Mouse (Mus musculus) CH12.LX (cell line): Measurements from ENCODE around the gene Cds1. TPM values are rescaled to one million over a fixed set of nuclear protein-coding genes. Genes with fewer than 3 reads are reported as not detected.

Experiments
- DNase-seq: peaks from one replicate; pipeline ENCODE4 v3.0.0-alpha.2; 2013; ENCODE audit errors: extremely low read depth
- H3K27ac ChIP-seq: 2 replicates; pipeline ENCODE4 v1.5.1; 2012; ENCODE audit warnings: low read depth, mild to moderate bottlenecking, control low read depth, moderate library complexity; ENCODE audit not compliant: insufficient read depth
- H3K27me3 ChIP-seq: replicated peaks from 2 replicates; pipeline ENCODE3; 2012; ENCODE audit warnings: inconsistent platforms
- H3K36me3 ChIP-seq, 2 experiments: replicated peaks in 1 of 2; 2 replicates each; pipeline versions ENCODE3 to v1.6.1; 2012; ENCODE audit warnings: inconsistent platforms in 1 of 2, low read length in 1 of 2, mild to moderate bottlenecking in 1 of 2, mixed read lengths in 1 of 2, moderate library complexity in 1 of 2; ENCODE audit not compliant: control insufficient read depth in 1 of 2, insufficient read depth in 1 of 2
- H3K4me1 ChIP-seq, 2 experiments: 2 replicates each; pipeline ENCODE4 v1.6.1; 2012; ENCODE audit warnings: inconsistent platforms in 1 of 2, moderate library complexity in 1 of 2; ENCODE audit not compliant: insufficient read depth in 2 of 2, control insufficient read depth in 1 of 2
- H3K4me2 ChIP-seq: 2 replicates; pipeline ENCODE4 v1.6.1; 2012; ENCODE audit warnings: low read depth, mild to moderate bottlenecking, control low read depth; ENCODE audit not compliant: poor library complexity, insufficient read depth, severe bottlenecking
- H3K4me3 ChIP-seq, 3 experiments: fragments of 150-350 bp in 1 of 3; sonication (generic) in 1 of 3; replicated peaks in 1 of 3; 2 replicates each; pipeline versions ENCODE3 to v1.5.1; 2011 to 2012; ENCODE audit warnings: low read depth in 2 of 3, low read length in 2 of 3, mild to moderate bottlenecking in 2 of 3, moderate library complexity in 2 of 3, control low read depth in 1 of 3, improper control_type of control experiment in 1 of 3, inconsistent platforms in 1 of 3, mixed read lengths in 1 of 3; ENCODE audit not compliant: poor library complexity in 1 of 3
- H3K79me2 ChIP-seq: replicated peaks from 2 replicates; pipeline ENCODE4 v1.6.1; 2012; ENCODE audit warnings: mild to moderate bottlenecking, moderate library complexity; ENCODE audit not compliant: control insufficient read depth, poor library complexity, insufficient read depth, severe bottlenecking; ENCODE audit errors: extremely low read depth
- H3K9ac ChIP-seq: 2 replicates; pipeline ENCODE4 v1.6.1; 2012; ENCODE audit warnings: low read depth, mild to moderate bottlenecking, control low read depth, moderate library complexity; ENCODE audit not compliant: insufficient read depth
- H3K9me3 ChIP-seq: replicated peaks from 2 replicates; pipeline ENCODE3; 2012; ENCODE audit warnings: low read length, inconsistent platforms, mixed read lengths
- BHLHE40 ChIP-seq: IDR thresholded peaks from 2 replicates; pipeline ENCODE4 v1.6.1; 2011; ENCODE audit warnings: mild to moderate bottlenecking, low read depth, low read length, improper control_type of control experiment
- CHD2 ChIP-seq: IDR thresholded peaks from 2 replicates; pipeline ENCODE4 v1.6.1; 2011; ENCODE audit warnings: low read length, improper control_type of control experiment
- E2F4 ChIP-seq: IDR thresholded peaks from 2 replicates; pipeline ENCODE4 v1.6.1; 2011; ENCODE audit warnings: low read depth, low read length, improper control_type of control experiment; ENCODE audit not compliant: insufficient replicate concordance
- ELF1 ChIP-seq: IDR thresholded peaks from 2 replicates; pipeline ENCODE4 v1.6.1; 2014; ENCODE audit warnings: low read depth, mild to moderate bottlenecking, inconsistent platforms, low read length, improper control_type of control experiment
- EP300 ChIP-seq: IDR thresholded peaks from 2 replicates; pipeline ENCODE4 v1.6.1; 2011; ENCODE audit warnings: low read length, improper control_type of control experiment
- HCFC1 ChIP-seq: IDR thresholded peaks from 2 replicates; pipeline ENCODE4 v1.6.1; 2012; ENCODE audit warnings: low read depth, mild to moderate bottlenecking, inconsistent platforms, low read length, improper control_type of control experiment
- JUND ChIP-seq: conservative IDR thresholded peaks from 2 replicates; pipeline ENCODE4 v1.6.1; 2011; ENCODE audit warnings: low read depth, low read length, improper control_type of control experiment
- MAFK ChIP-seq: IDR thresholded peaks from 2 replicates; pipeline ENCODE4 v1.6.1; 2011; ENCODE audit warnings: low read length, improper control_type of control experiment; ENCODE audit not compliant: insufficient replicate concordance
- MAX ChIP-seq: IDR thresholded peaks from 2 replicates; pipeline ENCODE4 v1.6.1; 2011; ENCODE audit warnings: low read length, improper control_type of control experiment
- MEF2A ChIP-seq: IDR thresholded peaks from 2 replicates; pipeline ENCODE4 v1.6.1; 2014; ENCODE audit warnings: low read depth, mild to moderate bottlenecking, inconsistent platforms, low read length, improper control_type of control experiment, borderline replicate concordance
- MYC ChIP-seq: IDR thresholded peaks from 2 replicates; pipeline ENCODE4 v1.6.1; 2011; ENCODE audit warnings: low read depth, mild to moderate bottlenecking, improper control_type of control experiment, low read length
- POLR2A ChIP-seq: IDR thresholded peaks from 2 replicates; pipeline ENCODE4 v1.6.1; 2011; ENCODE audit warnings: low read depth, mild to moderate bottlenecking, improper control_type of control experiment, low read length
- RCOR1 ChIP-seq: conservative IDR thresholded peaks from 2 replicates; pipeline ENCODE4 v1.6.1; 2012; ENCODE audit warnings: low read depth, mild to moderate bottlenecking, inconsistent platforms, low read length, improper control_type of control experiment
- SIN3A ChIP-seq: IDR thresholded peaks from 2 replicates; pipeline ENCODE4 v1.6.1; 2012; ENCODE audit warnings: low read length, improper control_type of control experiment, inconsistent platforms
- SMC3 ChIP-seq: IDR thresholded peaks from 2 replicates; pipeline ENCODE4 v1.6.1; 2011; ENCODE audit warnings: low read depth, low read length, improper control_type of control experiment
- USF1 ChIP-seq: IDR thresholded peaks from 2 replicates; pipeline ENCODE4 v1.6.1; 2014; ENCODE audit warnings: low read depth, mild to moderate bottlenecking, inconsistent platforms, low read length, improper control_type of control experiment
- USF2 ChIP-seq: conservative IDR thresholded peaks from 2 replicates; pipeline ENCODE4 v1.6.1; 2011; ENCODE audit warnings: low read depth, low read length, improper control_type of control experiment
- ZKSCAN1 ChIP-seq: IDR thresholded peaks from 2 replicates; pipeline ENCODE4 v1.6.1; 2012; ENCODE audit warnings: low read depth, inconsistent platforms, low read length, improper control_type of control experiment, borderline replicate concordance
- ZNF384 ChIP-seq: IDR thresholded peaks from 2 replicates; pipeline ENCODE4 v1.6.1; 2012; ENCODE audit warnings: low read depth, low read length, improper control_type of control experiment, inconsistent platforms
- dilution Hi-C: fragments of 300-500 bp; cut with MboI; formaldehyde crosslinking; loops from 2 replicates; pipeline ENCODE4 v1.14.3; 2020; ENCODE audit warnings: low sequenced_read_pairs; ENCODE audit not compliant: extremely low pct_unique_long_range_greater_than_20kb, extremely low pct_ligation_motif_present
- in situ Hi-C: fragments of 300-500 bp; cut with MboI; formaldehyde crosslinking; loops from 3 replicates; pipeline ENCODE4 v1.14.3; 2019; ENCODE audit warnings: low sequenced_read_pairs, low pct_ligation_motif_present, low pct_unique_long_range_greater_than_20kb, mixed read lengths
- polyA plus RNA-seq: library from polyadenylated mRNA; unstranded; fragments of >175 nt; gene quantifications from 2 replicates; pipeline ENCODE4 v1.2.1, GENCODE M21; 2012; ENCODE audit warnings: low read depth; ENCODE audit not compliant: insufficient read length
- total RNA-seq, 2 experiments: library from RNA; depleted of rRNA; stranded (reverse); fragments of 300-350 nt in 1 of 2; fragments of >200 nt in 1 of 2; gene quantifications; 2 replicates each; pipeline ENCODE4 v1.2.3; 2012 to 2014

Cds1 gene
- total and polyA plus RNA-seq, 3 experiments: not detected

- H3K27ac ChIP-seq: no peak overlapping the region
- TF ChIP-seq USF2 (no peak), ZNF384 (no peak), SIN3A (no peak), MYC (no peak), EP300 (no peak), MAFK (no peak)
- no peak overlapping the region for H3K4me2 ChIP-seq
- H3K79me2 ChIP-seq: no peaks in the 10 kb centered on the region
- no peaks in the 10 kb centered on the region for H3K27me3 ChIP-seq
- H3K4me3 ChIP-seq: no peak overlapping the region
- no peaks in the 10 kb centered on the region for H3K4me1 ChIP-seq
- H3K9ac ChIP-seq: no peak overlapping the region
- no peak for DNase-seq
- H3K9me3 ChIP-seq: peaks cover 63% of the 10 kb centered on the region
- dilution Hi-C loops: no loop called here
- no peaks in the 10 kb centered on the region for H3K36me3 ChIP-seq
- in situ Hi-C loops: no loop called here
Observed at GRCm38 (mm10) chr5:101737341-101737740, 27.6 kb upstream of the Cds1 start.

- Histone ChIP-seq H3K4me3 (no peak overlapping the region), H3K9ac (no peak overlapping the region), H3K9me3 (peaks cover 57% of the 10 kb centered on the region), H3K27ac (no peak overlapping the region), H3K79me2 (no peaks in the 10 kb centered on the region), H3K36me3 (no peaks in the 10 kb centered on the region), H3K27me3 (no peaks in the 10 kb centered on the region), H3K4me1 (no peaks in the 10 kb centered on the region), H3K4me2 (no peak overlapping the region)
- in situ Hi-C loops (no loop called here), dilution Hi-C loops (no loop called here)
- DNase-seq: no peak
- no peak for TF ChIP-seq ELF1
- TF ChIP-seq E2F4: no peak
- TF ChIP-seq BHLHE40: no peak
- no peak for TF ChIP-seq JUND
- TF ChIP-seq CHD2: no peak
- no peak for TF ChIP-seq RCOR1
- TF ChIP-seq USF2: no peak
Observed at GRCm38 (mm10) chr5:101740471-101741223, 24.3 kb upstream of the Cds1 start.

GRCm38 (mm10) chr5:101741224-101741591 lies 23.7 kb upstream of the Cds1 start:
- no peak for DNase-seq
- TF ChIP-seq MAFK (no peak), POLR2A (no peak), SMC3 (no peak), HCFC1 (no peak), USF1 (no peak), MAX (no peak), ZNF384 (no peak), MYC (no peak), MEF2A (no peak), ZKSCAN1 (no peak)
- dilution Hi-C loops (no loop called here), in situ Hi-C loops (no loop called here)
- no peak overlapping the region for H3K4me3 ChIP-seq
- H3K79me2 ChIP-seq: no peaks in the 10 kb centered on the region
- no peak overlapping the region for H3K9ac ChIP-seq
- no peak overlapping the region for H3K4me2 ChIP-seq
- H3K27ac ChIP-seq: no peak overlapping the region
- H3K36me3 ChIP-seq: no peaks in the 10 kb centered on the region
- peaks cover 57% of the 10 kb centered on the region for H3K9me3 ChIP-seq
- no peaks in the 10 kb centered on the region for H3K4me1 ChIP-seq
- no peaks in the 10 kb centered on the region for H3K27me3 ChIP-seq
